ENCODE assay signal across 8 mouse cellular contexts in genomic region chr7:34393215-34393614, GRCm38 (mm10). TPM values are rescaled to one million over a fixed set of nuclear protein-coding genes. Genes with fewer than 3 reads are reported as not detected.
DNase-seq lines count a peak whose midpoint lies in the region; ATAC-seq and TF ChIP-seq lines count a peak whose summit lies in the region.

Gene Lsm14a, minus strand, starts transcription at chr7:34393315.

- no peak within 1 kb of the TSS for H3K4me3 ChIP-seq in heart, embryonic 11.5 days (ENCODE audit: low read depth, low read length)
- no peak within 1 kb of the TSS for H3K4me3 ChIP-seq in midbrain, postnatal 0 days (ENCODE audit: low read depth, low read length)

- no peak within 1 kb of the TSS for H3K9ac ChIP-seq in heart, embryonic 11.5 days (ENCODE audit: low read depth, low read length)
- H3K9ac ChIP-seq in midbrain, postnatal 0 days (replicated peaks; ENCODE audit: low read length, poor library complexity, severe bottlenecking), result no peak within 1 kb of the TSS

- H3K4me1 ChIP-seq in heart, embryonic 11.5 days (ENCODE audit: control insufficient read depth, insufficient read depth, low read length), result peaks cover 8% of the 10 kb centered on the region
- H3K4me1 ChIP-seq in midbrain, postnatal 0 days (ENCODE audit: insufficient read depth, low read length), result peaks cover 7% of the 10 kb centered on the region; the same call in 1 of the 2 replicates

- no peak within 1 kb of the TSS for H3K27ac ChIP-seq in heart, embryonic 11.5 days (ENCODE audit: low read depth, low read length)
- no peak within 1 kb of the TSS for H3K27ac ChIP-seq in midbrain, postnatal 0 days (ENCODE audit: low read depth, low read length)

- H3K4me2 ChIP-seq in heart, embryonic 11.5 days, result no peak within 1 kb of the TSS
- H3K4me2 ChIP-seq in midbrain, postnatal 0 days (ENCODE audit: low read depth, low read length, poor library complexity, severe bottlenecking), result no peak within 1 kb of the TSS

- H3K36me3 ChIP-seq in heart, embryonic 11.5 days (ENCODE audit: control insufficient read depth, insufficient read depth, low read length), result no peaks in the 10 kb centered on the region
- no peaks in the 10 kb centered on the region for H3K36me3 ChIP-seq in midbrain, postnatal 0 days (ENCODE audit: insufficient read depth, low read length)

- no peak for ATAC-seq in common myeloid progenitor, adult 5-6 weeks (replicated peaks; ENCODE audit: low read depth, poor library complexity, severe bottlenecking)
- no peak for ATAC-seq in heart, embryonic 11.5 days (replicated peaks; ENCODE audit: insufficient number of reproducible peaks, low FRiP score, low TSS enrichment)
- no peak for ATAC-seq in midbrain, postnatal 0 days (ENCODE audit: low FRiP score)

- no peaks in the 10 kb centered on the region for H3K27me3 ChIP-seq in heart, embryonic 11.5 days (ENCODE audit: control insufficient read depth, insufficient read depth, low read length)
- H3K27me3 ChIP-seq in midbrain, postnatal 0 days (ENCODE audit: insufficient read depth, low read length), result no peaks in the 10 kb centered on the region

- H3K9me3 ChIP-seq in heart, embryonic 11.5 days (replicated peaks; ENCODE audit: control insufficient read depth, low read length), result no peaks in the 10 kb centered on the region
- no peaks in the 10 kb centered on the region for H3K9me3 ChIP-seq in midbrain, postnatal 0 days (ENCODE audit: low read length)

- no peak for DNase-seq in layer of hippocampus, adult 8-10 months (ENCODE audit: low spot score in 2 of 2)
- no peak for DNase-seq in layer of hippocampus, adult 9-11 months
- DNase-seq in left cerebral cortex, adult 8-10 months (ENCODE audit: low spot score in 2 of 2), result no peak
- DNase-seq in midbrain, postnatal 0 days (ENCODE audit: low spot score), result no peak
- no peak for DNase-seq in cerebellum, adult 18-20 months
- no peak for DNase-seq in lung, adult 18-20 months

- TF ChIP-seq CTCF in midbrain, postnatal 0 days (IDR thresholded peaks at IDR 0.05), result no peak

RNA-seq across cellular contexts. Expression of gene Lsm14a, which starts in this region (rescaled TPM):
- total RNA-seq in layer of hippocampus, adult 8-10 months (2022), result 10 to 100 TPM; 80.6 to 95.3 (median 90.6) TPM
- 64.2 and 105 TPM in 2 replicates for total RNA-seq in common myeloid progenitor, adult 5-6 weeks (2017)
- 41.7 and 46.4 TPM in 2 replicates for polyA plus RNA-seq in heart, embryonic 11.5 days (2014; fragmentation: Nextera tagmentation; extraction: Ambion mirVana)
- 100 to 1,000 TPM in 1 of 4 experiments, 10 to 100 TPM in 3; 85.2 to 104 (median 92.3) TPM for total RNA-seq in left cerebral cortex, adult 8-10 months (2022)
- total RNA-seq in midbrain, postnatal 0 days (2014; rRNA removed), result 41.8 and 50.4 TPM in 2 replicates
- 35.6 and 39.0 TPM in 2 replicates for polyA plus RNA-seq in midbrain, postnatal 0 days (2015; fragmentation: Nextera tagmentation; extraction: Ambion mirVana)
